Mouse (Mus musculus) testis, adult 2 months (tissue): ENCODE results near the gene Hivep2.

Experiments used
- CTCF ChIP-seq: fragments of 200-500 bp; IDR thresholded peaks from 2 replicates; pipeline ENCODE4 v1.5.1; 2012; ENCODE audit warnings: low read depth, mild to moderate bottlenecking, inconsistent platforms, low read length, moderate library complexity; ENCODE audit not compliant: control insufficient read depth, insufficient read depth, insufficient replicate concordance
- POLR2A ChIP-seq: fragments of 200-500 bp; IDR thresholded peaks from 2 replicates; pipeline ENCODE4 v1.6.1; 2012; ENCODE audit warnings: low read depth, mild to moderate bottlenecking, inconsistent platforms, low read length, moderate library complexity; ENCODE audit not compliant: control insufficient read depth

DNA sequence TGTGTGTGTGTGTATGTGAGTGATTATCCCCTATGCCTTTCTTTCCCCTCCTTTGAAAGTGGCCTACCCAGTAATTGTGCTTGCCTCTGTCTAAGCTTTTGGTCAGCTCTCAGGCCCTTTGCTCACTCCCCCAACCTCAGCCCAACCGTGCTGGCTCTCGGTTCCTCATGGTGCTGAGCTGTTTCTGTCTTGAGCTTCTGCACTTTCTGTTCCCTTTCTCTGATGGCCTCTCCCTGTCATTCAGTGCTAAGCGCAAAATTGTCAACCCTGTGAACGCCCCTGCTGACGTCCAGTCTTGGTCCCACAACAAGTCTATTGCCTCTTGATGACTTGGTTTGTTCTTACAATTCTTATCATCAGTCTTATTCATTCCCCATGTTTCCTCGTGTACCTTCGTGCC lies 19.4 kb upstream of the Hivep2 start:
- TF ChIP-seq POLR2A (no peak), CTCF (no peak)
